Mouse (Mus musculus) heart, postnatal 36 days (tissue): ENCODE data around the gene Tceanc2. TPM values are rescaled to one million over a fixed set of nuclear protein-coding genes. Genes with fewer than 3 reads are reported as not detected.

Experiments
- DNase-seq, 2 experiments: peaks; one replicate each; pipeline ENCODE4 v3.0.0; 2021 to 2022
- intact Hi-C: fragments of 180-260 bp; cut with DNase I; formaldehyde crosslinking; loops from one replicate; pipeline ENCODE4 v1.15.1; 2025
- total RNA-seq, 2 experiments: library from RNA; stranded (reverse); gene quantifications; 2 replicates each; pipeline ENCODE4 v1.2.3; 2021

Tceanc2 gene
- total RNA-seq, 2 experiments from 2014 or later, result 11.5 to 18.3 TPM

DNA sequence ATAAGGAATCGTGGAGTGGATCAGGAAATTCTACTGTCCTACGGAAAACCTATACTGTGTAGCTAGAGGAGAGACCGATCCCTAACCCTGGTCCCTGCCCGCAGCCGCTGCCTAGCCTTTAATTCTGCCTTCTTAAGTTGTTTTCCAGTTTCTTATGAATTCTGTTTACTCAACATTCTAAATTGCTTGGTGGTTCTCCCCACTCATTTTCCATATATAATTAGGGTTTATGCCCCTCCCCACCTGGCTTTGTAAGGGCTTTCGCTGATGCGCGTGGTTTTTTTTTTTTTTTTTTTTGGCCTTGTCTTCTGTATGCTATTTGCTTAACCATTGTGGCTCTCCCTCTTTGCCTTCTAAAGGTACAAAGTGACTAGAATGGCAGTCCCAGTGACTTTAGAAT lies 645 bp upstream of the Tceanc2 start:
- intact Hi-C loops, result loop anchor here (2.0 to 5.0 kb wide), 5 partner anchors 73 to 527 kb away; partner anchors contain the start of genes Hspb11, Lrrc42, Ndc1 and Pars2
- no peak for DNase-seq

DNA sequence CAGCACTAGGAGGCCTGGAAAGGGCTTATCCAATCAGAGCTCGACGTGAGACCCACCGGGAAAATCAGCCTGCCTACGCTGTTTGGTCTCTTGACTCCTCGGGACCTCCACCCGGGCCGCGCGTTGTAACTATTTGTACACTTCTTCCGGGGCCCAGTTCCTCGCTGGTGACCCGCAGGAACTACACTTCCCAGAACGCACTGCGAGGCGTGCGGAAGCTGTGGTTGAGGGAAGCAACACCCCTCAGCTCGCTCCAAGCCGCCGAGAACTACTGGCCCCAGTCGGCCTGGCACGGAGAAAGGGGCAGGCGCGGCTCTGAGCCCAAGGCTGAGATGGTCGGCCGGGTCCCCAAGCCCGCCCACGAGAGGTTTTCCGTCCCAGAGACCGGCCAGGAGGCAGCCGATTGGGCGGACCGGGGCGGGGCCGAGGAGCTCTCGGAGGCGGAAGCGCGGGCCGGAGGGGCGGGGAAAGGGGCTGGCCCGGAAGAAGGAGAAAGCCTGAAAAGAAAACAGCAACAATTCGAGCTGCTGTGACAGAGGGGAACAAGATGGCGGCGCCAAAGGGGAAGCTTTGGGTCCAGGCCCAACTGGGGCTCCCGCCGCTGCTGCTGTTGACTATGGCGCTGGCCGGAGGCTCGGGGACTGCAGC lies 610 bp downstream of the Tceanc2 start, which contains the start of gene Tmem59:
Tmem59 (plus strand) TSS at position 218 of the 648 bp plus-strand sequence.
- DNase-seq, result peak; percentile 97 to 98
- intact Hi-C loops, result loop anchor here (2.0 to 5.0 kb wide), 5 partner anchors 74 to 526 kb away; partner anchors contain the start of genes Hspb11, Lrrc42, Ndc1 and Pars2

DNA sequence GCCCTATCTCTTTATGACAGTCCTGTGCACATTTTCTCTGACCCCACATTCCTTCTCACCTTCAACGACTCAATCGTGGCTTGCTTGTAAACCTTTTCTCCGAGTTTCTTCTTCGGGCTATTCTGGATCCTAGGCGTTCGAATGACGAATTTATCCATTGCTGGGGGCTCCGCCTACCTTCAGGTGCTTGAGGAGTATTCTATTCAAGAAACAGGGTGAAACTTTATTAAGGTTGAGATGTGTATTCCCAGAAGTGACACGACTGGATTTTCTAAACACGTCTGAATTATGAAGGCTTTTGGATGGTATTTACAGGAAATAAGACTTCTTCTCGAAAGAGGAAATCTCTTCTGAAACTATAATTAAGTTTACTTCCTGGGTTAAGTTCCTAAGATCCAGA lies 1.4 kb downstream of the Tceanc2 start:
- intact Hi-C loops, result loop anchor here (5.0 kb wide), 3 partner anchors 190 to 525 kb away; partner anchors contain the start of genes Ndc1, Pars2 and Ssbp3
- DNase-seq, result no peak

DNA sequence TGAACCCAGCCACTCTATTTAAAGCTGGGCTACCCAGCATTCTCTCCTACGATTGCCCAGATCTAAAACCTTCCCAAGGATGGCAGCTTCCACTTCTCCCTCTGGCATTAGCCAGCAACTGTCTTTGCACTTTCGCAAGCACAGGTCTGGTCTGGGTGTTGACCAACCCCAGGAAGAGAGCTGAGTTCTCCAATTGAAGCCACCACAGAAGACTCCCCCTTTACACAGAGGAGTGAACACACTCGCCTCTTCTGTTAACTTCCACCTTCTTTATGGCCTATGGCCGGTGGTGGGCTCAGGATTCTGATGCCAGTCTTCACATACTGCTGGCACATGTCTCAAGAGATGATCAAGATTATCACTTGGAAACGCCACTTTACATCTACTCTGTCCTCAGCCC lies 11.1 kb downstream of the Tceanc2 start:
- intact Hi-C loops, result no loop called here
- no peak for DNase-seq

DNA sequence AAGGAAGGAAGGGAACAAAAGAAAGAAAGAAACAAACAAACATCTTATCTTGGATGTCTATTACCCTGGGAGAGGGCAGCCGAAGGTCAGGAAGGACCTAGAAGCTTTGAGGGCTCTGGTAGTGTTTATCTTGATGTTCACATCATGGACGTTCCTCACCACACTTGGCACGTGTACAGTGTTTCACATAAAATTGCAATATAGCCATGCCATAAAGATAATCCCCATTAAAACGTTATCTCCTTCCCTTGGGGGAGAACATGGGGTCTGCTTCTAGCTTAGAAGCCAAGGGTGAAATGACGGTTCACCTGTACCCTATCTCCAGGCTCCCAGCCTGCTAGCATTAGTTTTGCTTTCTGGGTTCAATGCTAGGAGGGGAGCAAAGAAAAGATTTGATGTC lies 12.2 kb downstream of the Tceanc2 start:
- DNase-seq, result no peak
- intact Hi-C loops, result no loop called here

DNA sequence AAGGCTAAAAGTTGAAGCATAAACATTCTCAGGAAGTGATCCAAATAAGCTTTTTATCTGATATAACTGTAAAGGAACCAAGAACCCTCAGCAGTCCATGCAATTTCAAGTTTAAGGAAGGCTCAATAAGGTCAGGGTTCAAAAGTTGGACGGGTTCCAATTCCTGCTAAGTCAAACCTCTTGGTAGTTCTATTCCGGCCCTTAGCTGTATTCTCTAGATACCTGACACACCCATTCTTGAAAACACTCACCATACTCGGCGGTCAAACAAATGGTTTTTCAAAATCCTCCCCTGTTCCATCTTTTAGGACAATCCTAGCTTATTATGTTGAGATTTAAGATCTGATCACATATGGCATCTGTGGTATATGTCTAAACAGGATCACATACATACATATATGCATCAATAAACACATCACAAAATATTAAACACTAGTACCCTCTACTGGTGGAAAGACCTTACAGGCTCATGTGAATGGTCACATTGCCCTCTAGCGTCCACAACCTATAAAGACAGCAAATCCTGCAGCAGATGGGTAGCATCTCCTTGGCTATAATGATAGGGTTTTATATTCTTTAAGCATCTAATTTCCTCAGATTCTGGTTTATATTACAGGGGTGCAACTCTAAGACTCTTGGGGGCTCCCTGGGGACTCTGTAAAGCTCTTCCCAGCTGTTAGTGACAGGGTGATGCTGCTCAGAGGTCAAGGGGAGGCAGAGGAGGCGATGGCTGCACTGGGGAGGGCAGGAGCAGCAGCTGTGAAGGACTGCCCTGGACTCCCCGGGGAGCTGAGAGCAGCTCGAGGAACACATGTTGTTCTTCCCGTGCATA lies 14.9 kb downstream of the Tceanc2 start:
- peak; percentile 63 to 70 for DNase-seq
- intact Hi-C loops, result loop anchor here (2.0 to 5.0 kb wide), 9 partner anchors 97 to 552 kb away; partner anchors contain the start of genes Acot11, Cyb5rl, Mrpl37 and Ssbp3

DNA sequence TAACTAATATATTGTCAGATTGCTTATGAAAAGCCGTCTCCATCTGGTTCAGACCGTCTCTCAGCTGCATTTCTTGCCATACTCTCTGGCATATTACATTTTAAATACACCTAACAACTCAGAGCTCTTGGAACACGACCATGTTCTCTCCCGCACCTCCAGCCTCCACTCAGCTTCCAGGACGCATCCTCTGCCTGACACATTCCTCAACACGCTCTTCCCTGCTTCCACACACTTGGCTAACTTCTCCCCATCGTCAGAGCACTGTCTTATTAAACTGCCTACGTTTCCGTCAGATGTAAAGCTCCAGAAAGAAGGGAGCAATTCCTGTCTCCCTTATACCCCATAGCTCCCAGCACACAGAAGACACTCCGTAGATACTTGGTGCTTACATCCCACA lies 15.6 kb downstream of the Tceanc2 start:
- no peak for DNase-seq
- intact Hi-C loops, result loop anchor here (2.0 to 5.0 kb wide), 7 partner anchors 97 to 551 kb away; partner anchors contain the start of genes Acot11, Cyb5rl, Mrpl37 and Ssbp3

DNA sequence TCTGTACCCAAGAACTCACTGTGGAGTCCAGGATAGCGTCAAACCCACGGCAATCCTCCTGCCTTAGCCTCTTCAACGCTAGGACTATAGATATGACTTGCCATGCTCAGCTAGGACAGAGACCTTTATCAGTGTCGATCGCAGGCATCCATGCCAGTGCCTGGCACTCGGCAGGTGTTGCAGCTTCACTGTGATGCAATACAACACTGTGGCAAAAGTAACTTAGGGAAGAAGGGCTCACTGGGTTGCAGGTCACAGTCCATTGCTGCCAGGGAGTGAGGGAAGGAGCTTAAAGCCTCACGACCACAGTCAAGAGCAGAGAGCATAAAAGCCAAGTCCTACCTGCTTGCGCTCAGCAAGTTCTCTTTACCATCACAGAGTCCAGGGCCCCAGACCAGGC lies 18.7 kb downstream of the Tceanc2 start:
- DNase-seq, result no peak
- intact Hi-C loops, result loop anchor here (5.0 kb wide), 5 partner anchors 173 to 548 kb away; partner anchors contain the start of genes Acot11 and Ssbp3

DNA sequence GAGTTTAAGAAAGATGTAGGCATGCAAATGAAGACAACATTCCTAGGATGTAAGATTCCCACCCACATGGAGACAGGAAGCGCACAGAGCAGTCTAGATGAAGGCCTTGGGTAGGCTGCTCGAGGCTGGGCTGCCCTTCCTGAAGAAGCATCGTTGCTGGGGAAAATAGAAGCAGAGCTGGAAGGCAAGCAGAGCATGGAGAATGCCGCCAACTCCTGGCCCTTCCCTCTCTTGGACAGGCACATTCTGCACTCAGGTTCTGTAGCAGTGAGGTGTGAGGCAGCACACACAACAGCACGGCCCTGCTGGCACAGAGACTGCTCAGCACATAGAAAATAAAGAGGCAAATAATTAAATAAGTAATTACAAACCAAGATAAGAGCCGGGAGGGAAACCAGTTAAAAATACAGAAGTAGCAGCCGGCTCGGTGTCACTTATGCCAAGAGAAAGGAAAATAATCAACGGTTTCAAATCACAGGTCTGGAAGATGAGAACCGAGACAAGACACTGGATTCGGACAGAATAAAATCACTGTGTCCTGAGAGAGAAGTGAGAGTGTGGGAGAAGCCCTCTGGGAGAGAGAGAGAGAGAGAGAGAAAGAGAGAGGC lies 19.6 kb downstream of the Tceanc2 start:
- intact Hi-C loops, result no loop called here
- DNase-seq, result no peak

DNA sequence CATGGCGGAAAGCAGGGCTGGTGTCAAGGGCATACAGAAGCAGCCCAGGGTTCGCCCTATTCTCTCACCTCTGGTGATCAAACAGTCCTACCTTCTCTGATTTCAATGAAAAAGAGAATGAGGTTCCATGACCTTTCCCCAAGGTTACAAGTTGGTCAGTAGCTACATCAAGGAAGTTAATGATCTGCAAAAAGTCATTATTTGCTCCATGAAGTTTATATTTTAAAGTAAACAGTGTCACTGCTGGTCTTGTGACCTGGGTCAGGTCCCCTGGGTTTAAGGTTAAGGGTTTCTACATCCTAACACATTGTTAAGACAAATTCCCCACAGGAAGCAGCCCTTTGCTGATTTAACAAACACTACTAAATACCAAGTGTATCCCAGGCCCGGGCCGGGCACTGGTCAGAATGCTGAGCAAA lies 21.9 kb downstream of the Tceanc2 start:
- intact Hi-C loops, result no loop called here
- no peak for DNase-seq

DNA sequence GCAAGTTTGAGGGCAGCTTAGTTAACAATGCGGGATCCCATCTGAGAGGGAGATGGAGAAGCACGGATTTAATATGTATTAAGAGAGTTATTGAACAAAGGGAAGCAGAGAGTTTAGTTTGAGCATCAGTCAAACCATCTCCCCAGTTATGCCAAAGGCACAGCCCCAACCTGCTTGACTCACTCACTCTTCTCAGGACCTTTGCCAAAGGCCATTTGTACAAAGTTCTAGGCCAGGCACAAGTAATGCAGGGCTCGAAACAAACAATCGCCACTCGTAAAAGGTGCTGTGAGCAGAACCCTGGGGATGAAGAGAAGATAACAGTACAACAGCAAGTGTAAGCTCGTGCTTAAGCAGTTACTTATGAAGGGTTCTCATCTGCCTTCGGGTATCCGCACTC lies 26.3 kb downstream of the Tceanc2 start:
- no peak for DNase-seq
- intact Hi-C loops, result no loop called here

DNA sequence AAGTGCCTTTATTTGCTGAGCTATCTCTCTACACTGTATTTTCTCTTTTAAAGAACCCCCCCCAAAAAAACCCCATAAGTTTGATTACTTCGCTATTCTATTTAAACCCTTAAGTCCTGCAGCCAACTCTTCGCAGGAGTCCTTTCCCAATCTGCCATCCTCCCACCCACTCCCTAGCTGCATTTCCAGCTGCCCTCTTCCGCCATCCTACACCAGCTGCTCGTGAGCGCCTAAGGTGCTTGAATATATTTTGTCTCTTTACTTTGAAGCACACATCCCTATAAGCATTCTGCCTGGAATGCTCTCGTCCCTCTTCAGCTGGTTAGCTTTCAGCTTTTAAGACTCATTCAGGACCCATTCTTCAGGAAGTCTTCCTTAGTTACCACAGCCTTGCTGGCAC lies 27.9 kb downstream of the Tceanc2 start:
- no peak for DNase-seq
- intact Hi-C loops, result no loop called here

DNA sequence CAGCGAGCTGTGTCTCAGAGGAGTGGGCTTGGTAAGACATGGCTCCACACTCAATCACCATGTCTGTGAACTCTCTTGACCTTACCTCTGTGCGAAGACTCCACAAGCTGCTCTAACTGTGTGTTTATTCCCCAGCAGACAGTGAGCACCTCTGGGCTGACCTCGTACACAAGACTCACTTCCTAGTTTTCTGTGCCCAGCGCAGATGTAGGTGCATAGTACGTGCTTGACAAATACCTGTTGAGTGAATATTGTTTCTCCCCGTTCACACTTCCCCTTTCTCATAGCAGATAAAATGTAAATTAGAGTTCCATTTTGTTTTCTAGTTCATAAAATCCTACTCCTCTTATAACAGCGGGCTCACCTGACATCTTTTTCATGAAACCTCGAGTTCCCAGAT lies 35.4 kb downstream of the Tceanc2 start:
- intact Hi-C loops, result no loop called here
- no peak for DNase-seq

DNA sequence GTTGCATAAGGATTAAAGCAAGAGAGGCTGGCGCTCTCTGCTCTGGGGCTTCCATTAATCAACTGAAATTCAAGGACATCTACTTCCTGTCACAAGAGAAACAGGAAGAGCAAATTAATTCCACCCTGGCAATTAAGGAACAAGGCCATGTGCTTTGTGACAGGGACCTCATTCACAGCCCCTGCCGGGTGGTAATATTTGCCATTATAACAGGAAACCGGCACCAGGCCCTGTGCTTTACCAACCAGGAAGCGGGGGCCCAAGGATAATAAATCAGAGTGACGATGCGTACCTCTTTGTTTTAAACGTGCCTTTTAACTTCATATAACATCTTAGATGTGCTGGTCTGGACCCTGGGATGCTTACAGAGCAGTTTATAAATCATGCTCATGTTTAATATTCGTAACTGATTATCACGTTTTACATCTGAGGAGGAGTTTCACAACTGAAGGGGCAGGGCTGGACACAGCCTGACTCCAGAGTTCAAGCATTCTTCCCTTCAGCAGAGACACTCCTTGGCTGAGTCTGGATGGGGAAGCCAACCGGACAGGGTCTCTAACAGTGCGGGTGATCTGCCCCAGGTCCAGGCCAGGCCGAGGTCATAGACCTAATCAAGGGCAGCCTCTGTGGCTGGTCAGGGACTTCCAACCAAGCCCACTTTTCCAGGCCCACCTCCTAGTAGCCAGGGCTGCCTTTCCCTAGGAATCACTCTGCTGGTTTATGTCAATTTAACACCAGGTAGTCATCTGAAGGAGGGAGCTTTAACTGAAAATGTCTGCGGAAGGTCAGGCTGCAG lies 38.9 kb downstream of the Tceanc2 start:
- no peak for DNase-seq

DNA sequence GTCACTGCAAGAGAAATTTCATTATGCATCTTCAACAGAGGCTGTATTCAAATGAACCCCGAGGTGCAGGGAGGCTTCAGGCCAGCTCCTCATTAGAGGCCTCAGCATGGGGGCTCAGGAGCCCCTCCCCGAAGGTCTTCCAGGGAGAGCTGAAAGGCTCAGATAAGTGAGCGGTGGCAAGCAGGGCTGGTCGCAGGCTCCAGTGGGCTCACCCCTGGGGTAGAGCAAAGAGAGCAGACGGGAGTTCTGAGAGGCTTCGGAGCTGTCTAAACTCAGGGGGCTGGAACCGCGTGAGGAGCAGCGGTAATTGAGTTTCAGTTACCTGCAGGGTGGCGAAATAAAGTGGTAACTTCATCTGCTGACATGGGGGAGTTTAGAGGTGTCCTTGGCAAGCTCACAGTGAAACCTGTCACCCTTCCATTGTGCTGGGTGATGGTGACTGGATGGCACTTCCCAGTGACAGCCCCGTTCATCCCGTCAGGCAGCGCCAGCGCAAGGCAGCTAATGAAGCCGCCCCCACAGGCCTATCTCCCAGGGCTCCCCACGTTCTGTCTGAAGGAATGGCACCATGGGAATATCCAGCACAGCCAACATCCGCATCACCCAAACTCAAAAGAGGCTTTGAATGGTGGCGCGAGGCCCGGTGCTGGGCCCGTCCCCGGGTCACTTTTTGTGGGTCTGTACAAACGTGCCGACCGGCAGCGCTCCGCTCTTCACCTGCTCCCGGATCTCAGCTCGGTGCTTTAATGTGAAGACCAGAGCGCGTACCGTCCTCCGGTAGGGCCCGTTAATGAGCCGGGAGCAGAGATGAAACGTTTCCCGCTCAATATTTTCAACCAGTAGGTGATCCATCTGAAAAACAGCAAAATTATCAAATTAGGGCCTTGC lies 39.7 kb downstream of the Tceanc2 start:
- intact Hi-C loops, result no loop called here
- DNase-seq, result no peak

More for the DNA sequence above, 38.9 kb downstream of the Tceanc2 start:
- intact Hi-C loops, result no loop called here

DNA sequence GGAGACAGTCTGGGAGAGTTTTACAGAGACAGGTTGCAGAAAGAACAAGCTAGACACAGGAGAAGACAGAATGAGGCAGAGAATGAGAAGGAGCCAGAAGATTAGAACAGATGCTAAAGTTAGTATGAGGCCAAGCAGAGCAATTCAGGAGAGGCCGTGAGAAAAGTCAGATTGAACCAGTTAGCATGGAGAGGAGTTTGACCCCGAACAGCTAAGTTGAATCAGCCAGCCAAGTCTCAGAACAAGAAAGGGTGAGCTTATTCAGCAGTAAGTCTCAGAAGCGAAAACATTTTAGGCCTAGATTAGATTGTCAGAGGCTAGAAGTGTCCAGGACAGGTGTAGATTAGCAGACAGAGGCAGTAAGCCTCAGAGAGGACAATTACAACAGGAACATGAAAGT lies 42.4 kb downstream of the Tceanc2 start:
- intact Hi-C loops, result no loop called here

DNA sequence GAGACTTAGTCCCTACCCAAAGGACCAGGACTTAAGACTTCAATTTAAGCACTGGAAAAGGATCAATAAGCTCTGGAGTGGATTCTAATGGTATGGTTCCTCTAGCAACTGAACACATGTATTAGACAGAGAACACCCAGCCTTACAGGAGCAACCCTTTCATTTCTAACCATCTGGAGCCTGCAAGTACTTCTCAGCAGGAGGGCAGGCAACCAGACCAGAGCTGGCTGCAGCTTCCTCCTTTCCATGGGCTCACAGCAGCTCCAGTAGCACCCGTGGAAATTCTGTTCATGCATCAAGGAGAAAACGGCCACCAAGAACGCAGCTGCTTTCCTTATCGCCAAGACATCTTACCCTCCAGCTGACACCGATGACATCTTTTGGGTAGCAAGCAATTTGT lies 43.3 kb downstream of the Tceanc2 start:
- no peak for DNase-seq
- intact Hi-C loops, result no loop called here

More for the DNA sequence above, 42.4 kb downstream of the Tceanc2 start:
- no peak for DNase-seq

DNA sequence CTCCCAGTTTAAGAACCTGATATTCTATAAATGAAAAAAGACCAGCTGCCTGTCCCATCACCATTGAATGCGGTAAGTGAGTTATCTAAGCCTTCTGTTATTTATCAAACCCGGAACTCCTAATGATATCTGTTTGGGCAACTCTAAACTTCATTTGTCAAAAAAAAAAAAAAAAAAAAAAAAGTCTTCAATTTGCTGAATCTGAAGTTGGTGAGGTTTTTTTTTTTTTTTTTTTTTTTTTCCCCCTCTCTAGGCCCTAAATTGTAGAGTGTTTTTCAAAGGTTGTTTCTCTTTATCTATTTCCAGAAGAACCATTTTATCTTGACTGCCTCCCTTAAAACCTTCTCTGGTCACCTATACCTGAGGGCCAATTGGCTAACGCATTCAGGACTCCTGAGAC lies 44.0 kb downstream of the Tceanc2 start:
- DNase-seq, result no peak
- intact Hi-C loops, result no loop called here

DNA sequence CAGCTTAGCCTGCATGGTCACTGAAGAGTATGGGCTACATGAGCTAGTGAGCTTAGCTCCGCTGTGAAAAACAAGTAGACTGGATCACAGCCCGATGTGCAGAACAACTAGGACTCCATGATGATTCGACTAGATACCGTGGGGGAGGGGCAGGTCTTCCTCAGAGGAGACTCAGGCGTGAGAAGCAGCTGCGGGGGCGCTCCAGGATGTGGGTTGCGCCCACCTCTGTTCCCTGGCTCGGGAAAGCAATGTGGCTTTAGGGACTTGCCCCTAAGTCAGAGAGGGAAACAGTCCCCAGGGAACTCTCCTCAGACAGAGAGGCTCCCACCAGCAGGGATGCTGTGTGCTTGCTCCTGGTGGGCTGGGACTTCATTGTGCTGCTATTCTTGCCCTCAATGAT lies 48.4 kb downstream of the Tceanc2 start:
- intact Hi-C loops, result no loop called here
- no peak for DNase-seq
